Mouse (Mus musculus): Measurements from ENCODE around the gene Samd7. TPM values are rescaled to one million over a fixed set of nuclear protein-coding genes. Genes with fewer than 3 reads are reported as not detected.

The Samd7 gene
- polyA plus RNA-seq, 1 experiment from 2014 or later, result not detected

- no peaks in the 10 kb centered on the region for H3K27me3 ChIP-seq
- H3K4me1 ChIP-seq, result no peaks in the 10 kb centered on the region
- no peak overlapping the region for H3K4me2 ChIP-seq
- no peak for ATAC-seq (ENCODE audit: borderline replicate concordance, extremely low read depth, low FRiP score, low TSS enrichment)
- no peaks in the 10 kb centered on the region for H3K36me3 ChIP-seq
- H3K9ac ChIP-seq, result no peak overlapping the region
- WGBS, result 66% methylated on average over 10 of the region's 10 CpGs
- no peaks in the 10 kb centered on the region for H3K9me3 ChIP-seq
- no peak overlapping the region for H3K27ac ChIP-seq
- no peak overlapping the region for H3K4me3 ChIP-seq
Observed at GRCm38 (mm10) chr3:30724105-30724824, 21.8 kb upstream of the Samd7 start.

GRCm38 (mm10) chr3:30724848-30725465, 21.1 kb upstream of the Samd7 start:
- WGBS, result 73% methylated on average over 10 of the region's 10 CpGs
- Histone ChIP-seq H3K4me1 (no peaks in the 10 kb centered on the region), H3K36me3 (no peaks in the 10 kb centered on the region), H3K4me2 (no peak overlapping the region), H3K27me3 (no peaks in the 10 kb centered on the region), H3K9me3 (no peaks in the 10 kb centered on the region), H3K9ac (no peak overlapping the region), H3K4me3 (no peak overlapping the region), H3K27ac (no peak overlapping the region)
- no peak for ATAC-seq (ENCODE audit: borderline replicate concordance, extremely low read depth, low FRiP score, low TSS enrichment)

GRCm38 (mm10) chr3:30725514-30725913, 20.6 kb upstream of the Samd7 start:
- no peak overlapping the region for H3K4me3 ChIP-seq
- no peak for ATAC-seq (ENCODE audit: borderline replicate concordance, extremely low read depth, low FRiP score, low TSS enrichment)
- H3K9ac ChIP-seq, result no peak overlapping the region
- no peak overlapping the region for H3K27ac ChIP-seq
- 70% methylated on average over 7 of the region's 7 CpGs for WGBS
- H3K4me2 ChIP-seq, result no peak overlapping the region
- no peaks in the 10 kb centered on the region for H3K4me1 ChIP-seq
- H3K36me3 ChIP-seq, result no peaks in the 10 kb centered on the region
- H3K27me3 ChIP-seq, result no peaks in the 10 kb centered on the region
- H3K9me3 ChIP-seq, result no peaks in the 10 kb centered on the region

GRCm38 (mm10) chr3:30727209-30727608, 18.9 kb upstream of the Samd7 start:
- no peaks in the 10 kb centered on the region for H3K27me3 ChIP-seq
- ATAC-seq (ENCODE audit: borderline replicate concordance, extremely low read depth, low FRiP score, low TSS enrichment), result no peak
- H3K4me3 ChIP-seq, result no peak overlapping the region
- no peaks in the 10 kb centered on the region for H3K36me3 ChIP-seq
- H3K27ac ChIP-seq, result no peak overlapping the region
- H3K4me1 ChIP-seq, result no peaks in the 10 kb centered on the region
- no peaks in the 10 kb centered on the region for H3K9me3 ChIP-seq
- no peak overlapping the region for H3K9ac ChIP-seq
- WGBS, result 68% methylated on average over 4 of the region's 4 CpGs
- H3K4me2 ChIP-seq, result no peak overlapping the region

GRCm38 (mm10) chr3:30729046-30729445, 17.0 kb upstream of the Samd7 start:
- no peaks in the 10 kb centered on the region for H3K27me3 ChIP-seq
- 78% methylated on average over 5 of the region's 5 CpGs for WGBS

GRCm38 (mm10) chr3:30736809-30737208, 9.3 kb upstream of the Samd7 start:
- Histone ChIP-seq H3K9me3 (no peaks in the 10 kb centered on the region), H3K27ac (no peak overlapping the region), H3K9ac (no peak overlapping the region), H3K4me1 (no peaks in the 10 kb centered on the region), H3K27me3 (no peaks in the 10 kb centered on the region), H3K4me3 (no peak overlapping the region), H3K4me2 (no peak overlapping the region), H3K36me3 (no peaks in the 10 kb centered on the region)
- 83% methylated on average over 9 of the region's 9 CpGs for whole genome bisulfite sequencing
- no peak for ATAC-seq (ENCODE audit: borderline replicate concordance, extremely low read depth, low FRiP score, low TSS enrichment)

More at GRCm38 (mm10) chr3:30729046-30729445, 17.0 kb upstream of the Samd7 start:
- no peak for ATAC-seq (ENCODE audit: borderline replicate concordance, extremely low read depth, low FRiP score, low TSS enrichment)
- Histone ChIP-seq H3K9me3 (no peaks in the 10 kb centered on the region), H3K4me3 (no peak overlapping the region), H3K4me2 (no peak overlapping the region), H3K4me1 (no peaks in the 10 kb centered on the region), H3K36me3 (no peaks in the 10 kb centered on the region), H3K27ac (no peak overlapping the region), H3K9ac (no peak overlapping the region)

- Histone ChIP-seq H3K4me3 (no peak overlapping the region), H3K4me2 (no peak overlapping the region), H3K4me1 (no peaks in the 10 kb centered on the region), H3K9ac (no peak overlapping the region), H3K27ac (no peak overlapping the region), H3K36me3 (no peaks in the 10 kb centered on the region), H3K27me3 (no peaks in the 10 kb centered on the region), H3K9me3 (no peaks in the 10 kb centered on the region)
- WGBS, result 80% methylated on average over 6 of the region's 6 CpGs
- no peak; the same call in 1 of the 2 replicates for ATAC-seq (ENCODE audit: borderline replicate concordance, extremely low read depth, low FRiP score, low TSS enrichment)
Observed at GRCm38 (mm10) chr3:30741306-30741705, 4.8 kb upstream of the Samd7 start.

- Histone ChIP-seq H3K36me3 (no peaks in the 10 kb centered on the region), H3K4me2 (no peak overlapping the region), H3K27me3 (no peaks in the 10 kb centered on the region), H3K4me3 (no peak overlapping the region), H3K27ac (no peak overlapping the region), H3K4me1 (no peaks in the 10 kb centered on the region), H3K9ac (no peak overlapping the region), H3K9me3 (no peaks in the 10 kb centered on the region)
- no peak for ATAC-seq (ENCODE audit: borderline replicate concordance, extremely low read depth, low FRiP score, low TSS enrichment)
- 86% methylated on average over 7 of the region's 7 CpGs for WGBS
Observed at GRCm38 (mm10) chr3:30742891-30743290, 3.2 kb upstream of the Samd7 start.

GRCm38 (mm10) chr3:30748316-30748715, 2.2 kb downstream of the Samd7 start:
- 73% methylated on average over 9 of the region's 9 CpGs for WGBS

GRCm38 (mm10) chr3:30754696-30755095, 8.6 kb downstream of the Samd7 start:
- Histone ChIP-seq H3K4me2 (no peak overlapping the region), H3K27me3 (no peaks in the 10 kb centered on the region), H3K27ac (no peak overlapping the region), H3K9ac (no peak overlapping the region), H3K9me3 (no peaks in the 10 kb centered on the region), H3K4me1 (no peaks in the 10 kb centered on the region), H3K36me3 (no peaks in the 10 kb centered on the region), H3K4me3 (no peak overlapping the region)
- 96% methylated on average over 4 of the region's 4 CpGs for WGBS
- ATAC-seq (ENCODE audit: borderline replicate concordance, extremely low read depth, low FRiP score, low TSS enrichment), result no peak

More at GRCm38 (mm10) chr3:30748316-30748715, 2.2 kb downstream of the Samd7 start:
- Histone ChIP-seq H3K4me2 (no peak overlapping the region), H3K9ac (no peak overlapping the region), H3K9me3 (no peaks in the 10 kb centered on the region), H3K27me3 (no peaks in the 10 kb centered on the region), H3K27ac (no peak overlapping the region), H3K36me3 (no peaks in the 10 kb centered on the region), H3K4me3 (no peak overlapping the region), H3K4me1 (no peaks in the 10 kb centered on the region)
- ATAC-seq (ENCODE audit: borderline replicate concordance, extremely low read depth, low FRiP score, low TSS enrichment), result no peak

- Histone ChIP-seq H3K4me1 (no peaks in the 10 kb centered on the region), H3K4me3 (no peak overlapping the region), H3K27me3 (no peaks in the 10 kb centered on the region), H3K27ac (no peak overlapping the region), H3K36me3 (no peaks in the 10 kb centered on the region), H3K9me3 (no peaks in the 10 kb centered on the region), H3K9ac (no peak overlapping the region), H3K4me2 (no peak overlapping the region)
- ATAC-seq (ENCODE audit: borderline replicate concordance, extremely low read depth, low FRiP score, low TSS enrichment), result no peak
- WGBS, result 84% methylated on average over 4 of the region's 4 CpGs
Observed at GRCm38 (mm10) chr3:30764877-30765276, 18.8 kb downstream of the Samd7 start.

GRCm38 (mm10) chr3:30765311-30766027, 19.4 kb downstream of the Samd7 start:
- Histone ChIP-seq H3K27ac (no peak overlapping the region), H3K36me3 (no peaks in the 10 kb centered on the region), H3K9ac (no peak overlapping the region), H3K27me3 (no peaks in the 10 kb centered on the region), H3K4me3 (no peak overlapping the region), H3K9me3 (no peaks in the 10 kb centered on the region), H3K4me1 (no peaks in the 10 kb centered on the region), H3K4me2 (no peak overlapping the region)
- peak; percentile 73 for ATAC-seq (ENCODE audit: borderline replicate concordance, extremely low read depth, low FRiP score, low TSS enrichment)
- 61% methylated on average over 10 of the region's 10 CpGs for WGBS

Measured in lung, embryonic 15.5 days (tissue).